Mouse (Mus musculus) hindbrain, postnatal 0 days (tissue): ENCODE measurements at regions not wholly inside any gene's neighbourhood (a gene's known extent, or its start where the extent isn't known, plus 50 kb on each side); places are given as distances from the start of the nearest gene placed in this dataset.
"Not testable (repeated sequence)": the region's sequence is repeated elsewhere in the genome, so short reads cannot be mapped to it uniquely, and the experiment has no call there.

Source experiments
- ATAC-seq: fragments of 200-750 bp; cut with Nextera tagmentation; 2 replicates; pipeline ENCODE4 v1.8.0; 2017; ENCODE audit warnings: mild to moderate bottlenecking, moderate TSS enrichment, moderate library complexity
- DNase-seq: peaks from one replicate; pipeline ENCODE4 v3.0.0-alpha.2; 2015; ENCODE audit warnings: low spot score
- H3K27ac ChIP-seq: fragments of 300-500 bp; sonication (generic); 2 replicates; pipeline ENCODE4 v1.5.1; 2014; ENCODE audit warnings: mild to moderate bottlenecking
- H3K27me3 ChIP-seq: fragments of 300-500 bp; sonication (generic); 2 replicates; pipeline ENCODE4 v1.6.1; 2014; ENCODE audit warnings: low read length, mixed read lengths; ENCODE audit not compliant: insufficient read depth
- H3K36me3 ChIP-seq: fragments of 300-500 bp; sonication (generic); 2 replicates; pipeline ENCODE4 v1.6.1; 2014; ENCODE audit warnings: low read length, mixed read lengths; ENCODE audit not compliant: insufficient read depth
- H3K4me1 ChIP-seq: fragments of 300-500 bp; sonication (generic); 2 replicates; pipeline ENCODE4 v1.6.1; 2014; ENCODE audit warnings: antibody characterized with exemption, low read length, mixed read lengths; ENCODE audit not compliant: insufficient read depth
- H3K4me2 ChIP-seq: fragments of 300-500 bp; sonication (generic); 2 replicates; pipeline ENCODE4 v1.6.1; 2014; ENCODE audit warnings: low read depth, mild to moderate bottlenecking, low read length, moderate library complexity, mixed read lengths
- H3K4me3 ChIP-seq: fragments of 300-500 bp; sonication (generic); 2 replicates; pipeline ENCODE4 v1.5.1; 2014; ENCODE audit warnings: low read length
- H3K9ac ChIP-seq: fragments of 300-500 bp; sonication (generic); replicated peaks from 2 replicates; pipeline ENCODE4 v1.6.1; 2014; ENCODE audit warnings: mild to moderate bottlenecking, low read length, moderate library complexity, mixed read lengths
- H3K9me3 ChIP-seq: fragments of 300-500 bp; sonication (generic); 2 replicates; pipeline ENCODE4 v1.6.1; 2016; ENCODE audit warnings: low read length, mixed read lengths
- CTCF ChIP-seq: IDR thresholded peaks from 2 replicates; pipeline ENCODE4 v1.5.1; 2016; ENCODE audit warnings: antibody characterized with exemption, control low read depth, low read depth
- WGBS: fragments of 180-500 bp; shearing (Covaris S2); extraction: QIAGEN DNeasy Blood & Tissue Kit; methylation state at CpG from one replicate; pipeline ENCODE4 v1.1.7; 2014; 5-methylcytosine and 5-hydroxymethylcytosine counted together

DNA sequence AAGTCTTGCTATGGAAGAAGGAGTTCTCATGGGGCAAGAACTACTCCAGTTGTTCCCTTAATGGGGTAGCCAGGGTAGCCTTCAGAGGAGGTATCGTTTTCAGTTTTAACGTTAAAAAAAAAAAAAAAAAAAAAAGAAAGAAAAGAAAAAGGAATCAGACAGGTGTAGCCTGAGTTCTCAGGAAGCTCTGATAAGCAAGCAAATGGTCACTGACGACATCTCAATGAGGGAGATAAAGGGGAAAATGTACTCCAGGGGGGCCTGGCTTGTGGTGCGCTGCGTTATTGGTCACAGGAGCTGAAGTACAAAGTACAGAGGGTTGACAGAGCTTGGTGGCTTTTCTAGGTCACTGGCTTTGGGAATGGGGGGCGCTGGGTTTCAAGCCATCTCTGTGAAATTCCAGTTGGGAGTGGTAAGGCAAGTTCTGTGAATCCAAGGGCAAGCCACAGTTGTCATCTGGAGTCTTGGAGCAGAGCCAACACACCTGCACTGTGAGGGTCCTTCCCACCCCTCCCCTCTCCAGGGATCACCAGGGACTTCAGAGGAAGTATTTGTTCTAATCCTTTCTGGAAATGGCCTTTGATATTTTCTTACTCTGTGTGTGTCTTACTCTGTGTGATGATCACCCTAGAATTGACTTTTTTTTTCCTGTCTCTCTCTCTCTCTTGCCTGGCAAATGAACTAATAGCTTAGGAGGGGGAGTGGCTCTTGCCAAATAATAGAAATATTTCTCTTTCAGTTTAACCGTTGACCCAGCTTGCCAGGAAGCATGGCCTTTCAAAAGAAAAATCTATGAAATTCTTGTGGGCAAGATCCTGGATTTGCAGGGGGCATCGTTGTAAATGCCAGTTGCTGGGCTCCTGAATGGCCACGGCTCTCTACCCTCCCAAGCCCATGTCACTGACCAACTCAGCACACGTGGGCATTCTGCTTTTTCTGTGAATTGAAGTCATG, 93.5 kb downstream of the Phlda1 start:
- H3K36me3 ChIP-seq = no peaks in the 10 kb centered on the region
- TF ChIP-seq CTCF = no peak
- 58% methylated on average over 10 of the region's 10 CpGs for WGBS
- ATAC-seq (no peak), DNase-seq (no peak)
- peaks cover 10% of the 10 kb centered on the region for H3K4me1 ChIP-seq
- H3K9me3 ChIP-seq = no peaks in the 10 kb centered on the region
- H3K27ac ChIP-seq = peak overlapping the region; percentile 51; the same call in 1 of the 2 replicates
- no peak overlapping the region for H3K4me2 ChIP-seq
- no peak overlapping the region for H3K9ac ChIP-seq
- H3K27me3 ChIP-seq = no peaks in the 10 kb centered on the region
- H3K4me3 ChIP-seq = no peak overlapping the region

GRCm38 (mm10) chr10:111600251-111600620, 94.2 kb downstream of the Phlda1 start:
- ATAC-seq = 0 out of 2 replicates have a peak, but pooled peaks have one; percentile 3
- no peak overlapping the region for H3K4me3 ChIP-seq
- H3K9ac ChIP-seq = no peak overlapping the region
- TF ChIP-seq CTCF = no peak
- no peak overlapping the region for H3K4me2 ChIP-seq
- no peaks in the 10 kb centered on the region for H3K27me3 ChIP-seq
- H3K36me3 ChIP-seq = no peaks in the 10 kb centered on the region
- DNase-seq = no peak
- 34% methylated on average over 2 of the region's 2 CpGs for WGBS
- H3K27ac ChIP-seq = peak overlapping the region; percentile 51
- H3K4me1 ChIP-seq = peaks cover 10% of the 10 kb centered on the region
- no peaks in the 10 kb centered on the region for H3K9me3 ChIP-seq

GRCm38 (mm10) chr10:111600677-111601099, 94.6 kb downstream of the Phlda1 start:
- peak overlapping the region; percentile 51 for H3K27ac ChIP-seq
- H3K9me3 ChIP-seq = no peaks in the 10 kb centered on the region
- peak; percentile 87 for ATAC-seq
- TF ChIP-seq CTCF = no peak
- H3K4me2 ChIP-seq = no peak overlapping the region
- 9% methylated on average over 2 of the region's 2 CpGs for WGBS
- no peaks in the 10 kb centered on the region for H3K27me3 ChIP-seq
- H3K4me1 ChIP-seq = peaks cover 10% of the 10 kb centered on the region
- no peak overlapping the region for H3K9ac ChIP-seq
- H3K4me3 ChIP-seq = no peak overlapping the region
- H3K36me3 ChIP-seq = no peaks in the 10 kb centered on the region
- DNase-seq = peak; percentile 86

- no peak for TF ChIP-seq CTCF
- 85% methylated on average over 1 of the region's 1 CpGs for WGBS
- no peak overlapping the region for H3K4me2 ChIP-seq
- H3K9ac ChIP-seq = no peak overlapping the region
- no peak for ATAC-seq
- peaks cover 10% of the 10 kb centered on the region for H3K4me1 ChIP-seq
- H3K27me3 ChIP-seq = no peaks in the 10 kb centered on the region
- no peak overlapping the region for H3K4me3 ChIP-seq
- no peak overlapping the region for H3K27ac ChIP-seq
- no peaks in the 10 kb centered on the region for H3K36me3 ChIP-seq
- DNase-seq = no peak
- no peaks in the 10 kb centered on the region for H3K9me3 ChIP-seq
Measured at GRCm38 (mm10) chr10:111603166-111603565, 97.1 kb downstream of the Phlda1 start.

DNA sequence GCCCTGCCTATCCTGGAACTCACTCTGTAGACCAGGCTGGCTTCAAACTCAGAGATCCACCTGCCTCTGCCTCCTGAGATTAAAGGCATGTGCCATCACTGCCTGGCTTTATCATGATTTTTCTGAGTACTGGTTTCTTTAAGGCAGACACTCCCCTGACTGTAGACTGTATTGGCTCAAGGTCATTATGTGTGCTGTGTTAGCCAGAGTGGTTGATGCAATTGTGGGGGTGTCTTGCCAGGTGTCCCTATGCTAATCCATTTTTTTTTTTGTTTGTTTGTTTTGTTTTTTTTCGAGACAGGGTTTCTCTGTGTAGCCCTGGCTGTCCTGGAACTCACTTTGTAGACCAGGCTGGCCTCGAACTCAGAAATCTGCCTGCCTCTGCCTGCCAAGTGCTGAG, 101.3 kb downstream of the Phlda1 start:
- not testable (repeated sequence) for H3K27ac ChIP-seq, H3K36me3 ChIP-seq, H3K4me2 ChIP-seq, H3K4me3 ChIP-seq, H3K9ac ChIP-seq, DNase-seq, H3K27me3 ChIP-seq, H3K4me1 ChIP-seq, ATAC-seq, H3K9me3 ChIP-seq
- 81% methylated on average over 2 of the region's 2 CpGs for WGBS

GRCm38 (mm10) chr10:111608385-111609093, 102.5 kb downstream of the Phlda1 start:
- no peak overlapping the region for H3K4me3 ChIP-seq
- H3K9ac ChIP-seq = no peak overlapping the region
- no peak overlapping the region for H3K27ac ChIP-seq
- DNase-seq = no peak
- 0 out of 2 replicates have a peak, but pooled peaks cover 2% of the 10 kb centered on the region for H3K4me1 ChIP-seq
- ATAC-seq = no peak
- H3K9me3 ChIP-seq = no peaks in the 10 kb centered on the region
- no peak for TF ChIP-seq CTCF
- H3K27me3 ChIP-seq = no peaks in the 10 kb centered on the region
- no peak overlapping the region for H3K4me2 ChIP-seq
- no peaks in the 10 kb centered on the region for H3K36me3 ChIP-seq
- 69% methylated on average over 9 of the region's 9 CpGs for WGBS
